Mouse (Mus musculus) CD4-positive helper T cell, adult 2 months (primary cell): ENCODE measurements around the gene Zzef1.
A peak's percentile ranks its signal among the peaks of the same experiment; 100 is the strongest.
"Not testable (repeated sequence)": the region's sequence is repeated elsewhere in the genome, so short reads cannot be mapped to it uniquely, and the experiment has no call there.

Experiments used
- DNase-seq: peaks from one replicate; pipeline ENCODE4 v3.0.0-alpha.2; 2012; ENCODE audit warnings: low read depth, missing footprints, low spot score

The Zzef1 gene

GRCm38 (mm10) chr11:72795455-72796295 is at the start of gene Zzef1, which contains the start of gene Cyb5d2:
Zzef1 (plus strand) TSS chr11:72796226.
Cyb5d2 (minus strand) TSS chr11:72796142.
- peak; percentile 98 for DNase-seq

- DNase-seq: no peak
These were observed 44.1 kb upstream of the Zzef1 start for GRCm38 (mm10) chr11:72751956-72752355.

DNA sequence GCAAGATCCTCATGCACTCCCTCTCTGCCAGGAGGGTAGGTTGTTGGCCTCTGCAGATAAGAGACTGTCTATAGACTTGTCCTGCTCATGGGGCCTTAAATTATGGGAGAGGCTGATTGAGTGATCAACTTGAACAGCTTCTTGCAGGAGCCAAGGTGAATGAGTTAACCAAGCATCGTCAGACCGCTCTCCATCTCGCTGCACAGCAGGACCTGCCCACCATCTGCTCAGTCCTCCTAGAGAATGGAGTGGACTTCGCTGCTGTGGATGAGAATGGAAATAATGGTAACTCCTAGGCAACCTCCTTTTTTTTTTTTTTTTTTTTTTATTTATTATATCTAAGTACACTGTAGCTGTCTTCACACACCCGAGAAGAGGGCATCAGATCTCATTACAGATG is 37.7 kb upstream of the Zzef1 start:
- no peak for DNase-seq

DNA sequence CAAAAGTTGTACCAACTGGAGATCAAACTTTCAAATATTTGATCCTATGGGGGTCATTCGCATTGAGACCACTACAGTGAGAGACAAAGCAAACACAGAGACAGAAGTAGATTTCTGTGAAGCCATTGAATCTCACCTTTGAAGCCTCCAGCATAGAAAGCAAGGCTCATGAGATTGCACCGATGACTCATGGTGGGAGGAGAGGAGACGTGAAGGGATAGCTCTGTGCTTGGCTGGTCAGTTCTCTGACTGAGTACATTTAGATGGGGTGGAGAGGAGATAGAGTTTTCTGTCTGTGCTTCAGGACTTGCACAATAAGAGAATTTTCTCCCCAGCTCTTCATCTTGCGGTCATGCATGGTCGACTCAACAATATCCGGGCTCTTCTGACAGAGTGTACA is 36.4 kb upstream of the Zzef1 start:
- no peak for DNase-seq

GRCm38 (mm10) chr11:72760781-72761180 is 35.2 kb upstream of the Zzef1 start:
- DNase-seq: no peak

- DNase-seq: no peak
These were observed 31.8 kb upstream of the Zzef1 start for GRCm38 (mm10) chr11:72764270-72764669.

DNA sequence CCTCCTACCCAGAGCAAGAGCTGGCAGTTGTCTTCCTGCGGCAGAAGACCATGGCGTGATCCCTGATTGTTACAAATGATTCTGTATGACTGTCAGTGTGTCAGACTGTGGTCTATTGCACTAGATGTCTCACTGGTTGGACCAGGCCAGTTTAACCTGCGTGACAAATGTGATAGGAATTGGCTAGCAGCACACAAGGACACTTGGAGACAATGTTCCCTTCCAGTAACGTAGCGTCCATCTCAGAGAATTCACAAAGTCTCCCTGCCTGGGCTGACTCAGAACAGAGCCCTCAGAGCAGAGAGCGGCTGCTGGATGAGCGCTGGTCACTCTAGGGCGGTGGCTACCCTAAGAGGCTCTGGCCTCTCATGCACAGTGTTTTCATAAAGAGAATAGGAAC is 28.3 kb upstream of the Zzef1 start:
- DNase-seq: no peak

DNA sequence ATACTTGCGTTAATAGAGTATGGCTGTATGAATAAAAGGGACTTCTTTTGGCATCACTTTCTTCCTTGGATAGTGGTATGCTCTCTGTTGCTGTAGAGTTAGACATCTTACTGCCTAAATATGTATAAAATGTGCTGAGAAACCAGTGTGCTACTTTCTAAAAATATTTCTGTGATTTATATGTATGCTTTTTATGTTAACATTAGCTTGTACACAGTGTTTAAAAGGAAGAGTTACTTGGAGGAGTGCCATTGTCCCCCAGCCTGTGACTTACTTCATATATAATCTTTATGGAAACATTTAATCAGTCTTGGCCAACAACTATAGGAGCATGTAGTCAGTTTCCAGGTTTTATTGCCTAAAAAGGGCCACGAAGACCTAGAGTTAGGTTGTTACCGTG is 27.0 kb upstream of the Zzef1 start:
- no peak for DNase-seq

- no peak for DNase-seq
These were observed 25.7 kb upstream of the Zzef1 start for GRCm38 (mm10) chr11:72770324-72770723.

DNA sequence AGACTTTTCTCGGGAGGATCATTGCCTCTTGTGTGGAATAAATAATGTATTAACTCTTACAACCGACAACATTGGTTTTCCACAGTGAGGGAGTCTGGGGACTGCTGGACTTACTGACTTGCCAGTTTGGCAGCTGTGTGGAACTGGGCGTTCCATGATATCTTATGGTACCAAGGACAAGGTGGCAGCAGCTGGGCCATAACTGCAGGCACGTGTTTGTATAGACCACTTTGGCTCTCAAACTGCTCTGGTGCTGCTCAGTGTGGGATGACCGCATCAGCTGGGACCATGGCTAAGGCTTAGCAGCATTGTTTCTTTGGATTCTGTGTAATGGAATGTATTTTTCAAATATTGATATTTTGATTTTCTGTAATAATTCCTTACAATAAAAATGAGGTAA is 25.2 kb upstream of the Zzef1 start:
- no peak for DNase-seq

GRCm38 (mm10) chr11:72771461-72771860 is 24.6 kb upstream of the Zzef1 start:
- DNase-seq: no peak

DNA sequence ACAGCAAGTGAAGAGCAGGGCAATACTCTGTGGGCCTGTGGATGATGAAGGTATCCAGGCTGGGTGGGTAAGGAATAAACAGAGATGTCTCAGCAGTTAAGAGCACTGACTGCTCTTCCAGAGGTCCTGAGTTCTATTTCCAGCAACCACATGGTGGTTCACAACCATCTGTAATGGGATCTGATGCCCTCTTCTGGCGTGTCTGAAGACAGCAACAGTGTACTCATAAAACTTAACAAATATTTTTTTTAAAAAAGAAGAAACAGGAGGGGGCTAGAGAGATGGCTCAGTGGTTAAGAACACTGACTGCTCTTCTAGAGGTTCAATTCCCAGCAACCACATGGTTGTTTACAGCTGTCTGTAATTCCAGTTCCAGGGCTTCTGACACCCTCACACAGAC is 23.4 kb upstream of the Zzef1 start:
- not testable (repeated sequence) for DNase-seq

DNA sequence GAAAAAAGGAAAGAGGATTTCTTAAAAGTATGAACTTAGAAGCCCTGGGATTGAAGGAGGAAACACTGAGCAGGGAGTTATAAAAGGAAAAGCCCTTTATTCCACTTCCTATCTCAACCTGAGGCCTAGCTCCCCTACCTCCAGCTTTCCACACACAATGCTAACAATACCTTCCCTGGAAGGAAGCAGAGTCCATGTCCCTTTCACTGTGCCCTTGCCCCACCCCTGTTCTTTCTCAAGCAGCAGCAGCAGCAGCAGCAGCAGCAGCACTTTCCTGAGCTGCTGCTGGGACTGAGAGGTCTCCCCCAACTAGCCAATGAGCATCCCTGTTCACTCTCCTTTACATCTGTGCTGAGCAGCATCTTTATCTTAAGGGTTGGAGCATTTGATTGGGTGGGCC is 17.1 kb upstream of the Zzef1 start:
- no peak for DNase-seq

DNA sequence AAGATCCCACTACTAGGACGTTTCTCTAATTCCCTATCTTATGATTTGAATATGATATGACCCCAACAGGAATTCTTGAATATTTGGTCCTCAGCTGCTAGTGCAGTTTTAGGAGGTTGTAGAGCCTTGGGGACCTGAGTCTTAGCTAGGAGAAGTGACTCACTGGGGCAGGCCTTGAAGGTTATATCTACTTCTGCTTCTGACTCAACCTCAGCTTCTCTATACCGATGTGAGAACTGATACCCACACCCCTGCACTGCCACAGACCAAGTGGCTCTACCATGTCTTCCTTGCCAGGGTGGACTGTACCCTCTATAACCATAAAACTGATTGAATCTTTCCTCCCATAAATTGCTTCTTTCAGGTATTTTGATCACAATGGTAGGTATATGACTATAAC is 13.9 kb upstream of the Zzef1 start:
- DNase-seq: no peak

- no peak for DNase-seq
These were observed 13.5 kb upstream of the Zzef1 start for GRCm38 (mm10) chr11:72782503-72782902.

DNA sequence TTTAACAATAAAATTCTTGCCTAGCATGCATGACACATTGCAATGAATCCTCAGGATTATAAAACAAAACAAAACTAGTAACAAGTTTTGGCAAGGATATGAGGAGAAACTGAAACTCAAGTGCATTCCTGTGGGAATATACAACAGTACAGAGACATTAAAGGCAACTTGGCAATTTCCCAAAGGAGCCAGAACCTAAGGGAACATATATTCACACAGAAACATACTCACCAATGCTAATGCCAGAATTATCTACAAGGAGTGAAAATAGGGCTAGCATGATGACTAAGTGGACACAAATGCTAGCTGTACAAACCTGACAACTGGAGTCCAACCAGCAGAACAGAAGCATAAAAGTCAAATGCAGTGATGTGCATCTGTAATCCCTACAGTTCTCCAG is 4.0 kb upstream of the Zzef1 start:
- DNase-seq: no peak

- no peak for DNase-seq
These were observed 924 bp upstream of the Zzef1 start for GRCm38 (mm10) chr11:72795149-72795454.

DNA sequence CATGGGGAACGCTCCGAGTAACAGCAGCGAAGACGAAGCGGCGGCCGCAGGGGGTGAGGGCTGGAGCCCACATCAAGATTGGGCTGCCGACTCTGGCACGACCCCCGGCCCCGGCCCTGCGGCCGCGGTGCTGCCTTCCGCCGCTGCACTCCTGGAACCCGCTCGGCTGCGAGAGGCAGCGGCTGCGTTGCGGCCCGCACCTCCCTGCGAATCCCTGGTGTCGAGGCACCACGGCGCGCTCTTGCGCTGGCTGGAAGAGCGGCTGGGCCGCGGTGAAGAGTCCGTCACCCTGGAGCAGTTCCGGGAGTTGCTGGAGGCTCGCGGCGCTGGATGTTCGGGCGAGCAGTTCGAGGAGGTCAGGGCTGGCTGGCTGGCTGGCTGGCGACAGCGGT is 266 bp downstream of the Zzef1 start:
- no peak for DNase-seq

DNA sequence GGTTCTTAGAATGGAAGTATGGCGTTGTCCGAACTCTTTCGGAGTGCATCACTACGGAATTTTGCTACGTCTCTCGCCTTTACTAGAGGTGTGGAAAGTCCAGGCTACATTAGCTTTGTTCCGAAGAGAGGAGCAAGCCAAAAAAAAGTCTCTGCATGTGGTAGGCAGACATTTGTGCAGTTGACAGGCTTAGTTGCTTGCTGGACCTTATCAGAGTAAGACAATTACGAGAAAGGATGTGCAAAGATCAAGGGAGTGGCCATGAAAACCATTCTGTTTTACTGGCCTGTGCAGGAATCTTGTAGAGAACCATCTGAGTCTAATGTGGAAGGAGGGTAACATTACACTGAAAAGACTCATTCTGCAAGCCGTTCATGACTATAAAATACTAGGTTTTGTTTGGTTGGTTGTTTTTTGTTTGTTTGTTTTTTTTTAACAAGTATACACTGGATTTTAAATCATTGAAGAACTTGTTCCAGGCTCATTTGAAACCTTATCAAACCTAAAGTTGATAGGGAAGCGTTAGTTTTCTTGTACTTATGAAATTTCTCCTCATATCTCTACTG is 830 bp downstream of the Zzef1 start:
- no peak for DNase-seq

DNA sequence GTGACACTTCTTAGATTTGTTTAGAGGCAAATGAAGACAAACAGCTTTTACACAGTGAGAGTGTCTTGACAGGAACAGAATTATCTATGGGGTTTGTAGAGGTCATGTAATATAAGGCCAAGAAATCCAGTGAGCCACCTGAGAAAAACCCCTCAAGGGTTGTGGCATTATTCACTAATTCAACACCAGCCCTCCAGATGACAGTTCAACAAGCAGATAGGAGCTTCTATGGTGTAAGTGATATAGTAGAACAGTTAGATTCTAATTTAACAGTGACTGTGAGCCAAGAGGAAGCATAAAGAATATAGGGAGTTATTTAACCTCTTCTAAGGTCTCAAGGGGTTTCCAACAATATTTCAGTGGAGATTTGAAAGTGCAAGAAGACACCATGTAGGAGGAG is 2.1 kb downstream of the Zzef1 start:
- no peak for DNase-seq

- no peak for DNase-seq
These were observed 5.2 kb downstream of the Zzef1 start for GRCm38 (mm10) chr11:72801182-72801581.

- DNase-seq: no peak
These were observed 7.0 kb downstream of the Zzef1 start for GRCm38 (mm10) chr11:72803038-72803437.

DNA sequence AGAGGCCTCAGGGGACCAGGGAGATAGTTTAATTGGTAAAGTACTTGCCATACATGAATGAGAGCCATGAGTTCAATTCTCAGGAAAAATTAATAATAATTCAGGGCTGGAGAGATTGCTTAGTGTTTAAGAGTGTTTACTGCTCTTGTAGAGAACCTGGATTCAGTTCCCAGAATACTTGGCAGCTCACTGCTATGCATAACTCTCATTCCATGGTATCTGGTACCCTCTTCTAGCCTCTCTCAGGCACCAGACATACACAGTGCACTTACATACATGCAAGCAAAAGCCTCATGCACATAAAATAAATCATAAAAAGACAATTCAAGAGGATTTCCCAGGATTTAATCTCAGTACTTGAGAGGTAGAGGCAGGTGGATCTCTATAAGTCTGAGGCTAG is 8.6 kb downstream of the Zzef1 start:
- no peak for DNase-seq

GRCm38 (mm10) chr11:72805232-72805631 is 9.2 kb downstream of the Zzef1 start:
- no peak for DNase-seq
